Mouse (Mus musculus): ENCODE measurements at regions not wholly inside any gene's neighbourhood (a gene's known extent, or its start where the extent isn't known, plus 50 kb on each side); places are given as distances from the start of the nearest gene placed in this dataset.

DNA sequence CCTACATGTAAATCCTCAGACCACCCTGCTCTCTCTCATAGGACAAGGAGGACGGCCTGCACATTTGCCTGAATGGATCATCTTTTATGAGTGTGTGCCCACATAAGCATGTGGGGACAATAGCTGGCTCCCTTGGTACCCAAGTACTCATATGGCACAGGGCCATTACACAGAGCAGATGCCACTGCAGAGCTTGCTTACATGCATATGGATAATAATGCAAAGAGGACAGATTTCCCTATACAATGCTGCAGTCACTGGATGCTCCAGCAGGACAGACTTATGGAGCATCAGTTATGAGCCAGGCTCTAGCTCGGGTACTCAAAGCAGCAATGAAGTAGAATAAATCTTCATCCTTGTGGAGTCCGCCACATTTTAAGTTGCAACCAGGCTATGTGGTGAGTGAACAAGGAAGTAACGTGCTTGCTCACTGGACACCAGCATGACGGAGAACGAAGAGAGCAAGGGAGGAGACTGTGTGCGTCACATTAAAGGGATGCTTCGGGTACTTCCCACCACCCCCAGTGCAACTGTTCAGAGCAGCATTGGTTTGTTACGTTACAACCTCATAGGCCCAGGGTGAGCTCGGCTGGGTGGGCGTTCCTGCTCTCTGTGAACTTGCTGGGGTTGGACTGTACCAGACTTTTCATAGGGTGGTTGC lies 531.3 kb upstream of the Lrrc6 start:
- TF ChIP-seq TAL1 (conservative IDR thresholded peaks at IDR 0.05; ENCODE audit: low read depth, low read length) (no peak), CTCF (IDR thresholded peaks at IDR 0.05; ENCODE audit: low read depth, low read length) (no peak), GATA2 (IDR thresholded peaks at IDR 0.05; ENCODE audit: borderline replicate concordance, low read depth, low read length) (no peak)

All from G1E (cell line).